Mouse (Mus musculus): Measurements from ENCODE around the gene Zfp709.
"Not testable (repeated sequence)": the region's sequence is repeated elsewhere in the genome, so short reads cannot be mapped to it uniquely, and the experiment has no call there.

Gene Zfp709

GRCm38 (mm10) chr8:71926551-71926950 is 44.7 kb downstream of the Zfp709 start:
- no peak for DNase-seq

- no peak for DNase-seq
Observed at GRCm38 (mm10) chr8:71927779-71928178, 46.0 kb downstream of the Zfp709 start.

- DNase-seq: not testable (repeated sequence)
Observed at GRCm38 (mm10) chr8:71938037-71938436, 56.2 kb downstream of the Zfp709 start.

GRCm38 (mm10) chr8:71940293-71941208 is 58.7 kb downstream of the Zfp709 start:
- DNase-seq: no peak

- DNase-seq: no peak
Observed at GRCm38 (mm10) chr8:71941776-71942175, 60.0 kb downstream of the Zfp709 start.
